Mouse (Mus musculus): ENCODE measurements around the gene Flt3l. TPM values are rescaled to one million over a fixed set of nuclear protein-coding genes. Genes with fewer than 3 reads are reported as not detected.

Flt3l gene
- polyA plus RNA-seq, 1 experiment from 2014 or later: 1.3 TPM

- WGBS: 2% methylated on average over 10 of the region's 10 CpGs
- peaks cover 67% of the 10 kb centered on the region for H3K36me3 ChIP-seq
- H3K27me3 ChIP-seq: no peaks in the 10 kb centered on the region
- H3K4me1 ChIP-seq: peaks cover 15% of the 10 kb centered on the region
- no peak overlapping the region for H3K4me2 ChIP-seq
- no peak overlapping the region for H3K27ac ChIP-seq
- no peak overlapping the region for H3K9ac ChIP-seq
- no peaks in the 10 kb centered on the region for H3K9me3 ChIP-seq
- H3K4me3 ChIP-seq: no peak overlapping the region
- no peak for ATAC-seq (ENCODE audit: insufficient number of reproducible peaks, insufficient read depth, low FRiP score, low TSS enrichment, low read depth)
Observed at GRCm38 (mm10) chr7:45079856-45080255, 56.4 kb downstream of the Flt3l start.

MicroRNAs encoded within 50 kb of the gene (microRNA counts, 519-probe panel; counts per million panel counts)
- microRNA mmu-miR-150: 2,740 counts per million, percentile 66 among the panel's probes with 10 or more counts

Small RNA genes lying within 50 kb of the gene (microRNA-seq; reads per million reads assigned to microRNA genes)
- 12.4 reads per million, percentile 30 among the genes with 10 or more reads in this experiment for gene Mir150
- 12.2 reads per million, percentile 30 among the genes with 10 or more reads in this experiment for gene Mir5121
- gene Mir7055: not detected

Other genes starting within 250 kb of the Flt3l start
- gene Med25, start 243.7 kb downstream of the Flt3l start, polyA plus RNA-seq (2015; fragmentation: Nextera tagmentation; extraction: Ambion mirVana): 107 and 111 TPM in 2 replicates
- gene Fuz, start 240.4 kb downstream of the Flt3l start, polyA plus RNA-seq (2015; fragmentation: Nextera tagmentation; extraction: Ambion mirVana): 26.1 and 29.7 TPM in 2 replicates
- gene Ap2a1, start 206.9 kb downstream of the Flt3l start, polyA plus RNA-seq (2015; fragmentation: Nextera tagmentation; extraction: Ambion mirVana): 72.3 and 77.5 TPM in 2 replicates
- 0.25 and 0.26 TPM in 2 replicates for gene Tsks, start 193.2 kb downstream of the Flt3l start, polyA plus RNA-seq (2015; fragmentation: Nextera tagmentation; extraction: Ambion mirVana)
- gene Cpt1c, start 161.6 kb downstream of the Flt3l start, polyA plus RNA-seq (2015; fragmentation: Nextera tagmentation; extraction: Ambion mirVana): 32.0 and 39.1 TPM in 2 replicates
- 534 and 684 TPM in 2 replicates for gene Prmt1, start 149.9 kb downstream of the Flt3l start, polyA plus RNA-seq (2015; fragmentation: Nextera tagmentation; extraction: Ambion mirVana)
- gene Irf3, start 138.8 kb downstream of the Flt3l start, polyA plus RNA-seq (2015; fragmentation: Nextera tagmentation; extraction: Ambion mirVana): 92.0 and 99.7 TPM in 2 replicates
- gene Bcl2l12, start 137.7 kb downstream of the Flt3l start, polyA plus RNA-seq (2015; fragmentation: Nextera tagmentation; extraction: Ambion mirVana): 73.6 and 83.2 TPM in 2 replicates
- gene Scaf1, start 120.1 kb downstream of the Flt3l start, polyA plus RNA-seq (2015; fragmentation: Nextera tagmentation; extraction: Ambion mirVana): 38.6 and 40.2 TPM in 2 replicates
- gene Rras, start 118.5 kb downstream of the Flt3l start, polyA plus RNA-seq (2015; fragmentation: Nextera tagmentation; extraction: Ambion mirVana): 19.7 and 23.3 TPM in 2 replicates
- 15.2 and 15.7 TPM in 2 replicates for gene Prr12, start 83.6 kb downstream of the Flt3l start, polyA plus RNA-seq (2015; fragmentation: Nextera tagmentation; extraction: Ambion mirVana)
- gene Nosip, start 74.0 kb downstream of the Flt3l start, polyA plus RNA-seq (2015; fragmentation: Nextera tagmentation; extraction: Ambion mirVana): 64.7 and 66.6 TPM in 2 replicates
- 23.0 and 26.0 TPM in 2 replicates for gene Prrg2, start 73.8 kb downstream of the Flt3l start, polyA plus RNA-seq (2015; fragmentation: Nextera tagmentation; extraction: Ambion mirVana)
- 375 and 376 TPM in 2 replicates for gene Rcn3, start 44.2 kb downstream of the Flt3l start, polyA plus RNA-seq (2015; fragmentation: Nextera tagmentation; extraction: Ambion mirVana)
- gene Fcgrt, start 32.6 kb downstream of the Flt3l start, polyA plus RNA-seq (2015; fragmentation: Nextera tagmentation; extraction: Ambion mirVana): 61.6 and 65.1 TPM in 2 replicates
- gene Rps11, start 12.0 kb downstream of the Flt3l start, polyA plus RNA-seq (2015; fragmentation: Nextera tagmentation; extraction: Ambion mirVana): 1,651 and 1,760 TPM in 2 replicates
- 1,453 and 1,588 TPM in 2 replicates for gene Rpl13a, start 7.7 kb downstream of the Flt3l start, polyA plus RNA-seq (2015; fragmentation: Nextera tagmentation; extraction: Ambion mirVana)
- gene Gm45713, start 201 bp downstream of the Flt3l start, polyA plus RNA-seq (2015; fragmentation: Nextera tagmentation; extraction: Ambion mirVana): 0.20 TPM in 1 of 2 replicates, not detected in the other
- gene Pih1d1, start 17.9 kb upstream of the Flt3l start, polyA plus RNA-seq (2015; fragmentation: Nextera tagmentation; extraction: Ambion mirVana): 78.5 and 97.7 TPM in 2 replicates
- gene Aldh16a1, start 18.2 kb upstream of the Flt3l start, polyA plus RNA-seq (2015; fragmentation: Nextera tagmentation; extraction: Ambion mirVana): 43.6 and 52.0 TPM in 2 replicates
- 0.18 and 0.22 TPM in 2 replicates for gene Slc17a7, start 27.5 kb upstream of the Flt3l start, polyA plus RNA-seq (2015; fragmentation: Nextera tagmentation; extraction: Ambion mirVana)
- 1.8 and 2.6 TPM in 2 replicates for gene Gfy, start 43.1 kb upstream of the Flt3l start, polyA plus RNA-seq (2015; fragmentation: Nextera tagmentation; extraction: Ambion mirVana)
- gene Pth2, start 44.6 kb upstream of the Flt3l start, polyA plus RNA-seq (2015; fragmentation: Nextera tagmentation; extraction: Ambion mirVana): not detected in 2 replicates
- 0.53 and 1.2 TPM in 2 replicates for gene Ccdc155, start 68.5 kb upstream of the Flt3l start, polyA plus RNA-seq (2015; fragmentation: Nextera tagmentation; extraction: Ambion mirVana)
- 2.3 and 3.0 TPM in 2 replicates for gene Dkkl1, start 75.7 kb upstream of the Flt3l start, polyA plus RNA-seq (2015; fragmentation: Nextera tagmentation; extraction: Ambion mirVana)
- gene Tead2, start 79.3 kb upstream of the Flt3l start, polyA plus RNA-seq (2015; fragmentation: Nextera tagmentation; extraction: Ambion mirVana): 221 and 233 TPM in 2 replicates
- 1.6 and 2.8 TPM in 2 replicates for gene Cd37, start 102.7 kb upstream of the Flt3l start, polyA plus RNA-seq (2015; fragmentation: Nextera tagmentation; extraction: Ambion mirVana)
- 0.17 and 0.29 TPM in 2 replicates for gene Slc6a16, start 104.7 kb upstream of the Flt3l start, polyA plus RNA-seq (2015; fragmentation: Nextera tagmentation; extraction: Ambion mirVana)
- gene Slc6a21, start 141.1 kb upstream of the Flt3l start, polyA plus RNA-seq (2015; fragmentation: Nextera tagmentation; extraction: Ambion mirVana): not detected in 2 replicates
- gene Trpm4, start 197.3 kb upstream of the Flt3l start, polyA plus RNA-seq (2015; fragmentation: Nextera tagmentation; extraction: Ambion mirVana): 17.8 and 23.8 TPM in 2 replicates
- gene Hrc, start 198.9 kb upstream of the Flt3l start, polyA plus RNA-seq (2015; fragmentation: Nextera tagmentation; extraction: Ambion mirVana): 2.2 and 2.9 TPM in 2 replicates
- gene Ppfia3, start 230.6 kb upstream of the Flt3l start, polyA plus RNA-seq (2015; fragmentation: Nextera tagmentation; extraction: Ambion mirVana): 6.6 and 8.2 TPM in 2 replicates
- 1.6 and 2.7 TPM in 2 replicates for gene Lin7b, start 234.2 kb upstream of the Flt3l start, polyA plus RNA-seq (2015; fragmentation: Nextera tagmentation; extraction: Ambion mirVana)

Measured in embryonic facial prominence, embryonic 13.5 days (tissue).